Mouse (Mus musculus): ENCODE measurements at regions not wholly inside any gene's neighbourhood (a gene's known extent, or its start where the extent isn't known, plus 50 kb on each side); places are given as distances from the start of the nearest gene placed in this dataset.

DNA sequence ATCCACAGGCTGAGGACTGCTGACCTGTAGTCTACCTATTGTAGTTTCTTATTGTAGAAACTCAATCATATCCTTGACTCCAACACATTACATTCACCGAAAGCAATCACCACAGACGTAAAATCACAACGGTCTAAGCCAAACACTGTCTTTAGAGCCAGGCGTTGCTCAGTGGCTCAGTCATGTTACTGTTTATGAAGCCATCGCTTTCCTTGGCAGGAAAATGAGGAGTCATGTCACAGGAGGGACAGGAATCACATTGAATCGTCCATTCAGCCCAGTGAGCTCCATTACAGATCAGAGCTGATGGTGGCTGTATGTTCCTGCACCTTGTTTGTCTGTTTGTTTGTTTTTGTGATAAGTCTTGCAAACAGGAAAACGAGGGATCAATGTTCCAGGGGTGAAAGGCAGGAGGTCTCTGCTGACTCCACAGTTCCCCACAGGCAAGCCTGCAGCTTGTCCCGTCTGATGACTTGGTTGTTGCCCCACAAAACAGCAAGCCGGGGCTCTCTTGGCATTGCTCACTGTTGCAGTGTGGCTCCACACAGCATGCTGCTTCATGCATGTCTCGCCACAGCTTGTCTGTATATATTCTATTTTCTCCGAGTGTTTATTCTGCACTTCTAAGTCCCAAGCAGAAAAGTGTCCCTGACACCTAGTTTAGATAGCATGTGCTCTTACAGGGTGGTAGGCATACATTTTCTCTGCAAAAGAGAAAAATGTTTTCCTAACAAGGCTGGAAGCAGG lies 221.2 kb downstream of the Slc30a10 start:
- Histone ChIP-seq H3K27ac (ENCODE audit: low read length) (no peak overlapping the region), H3K4me1 (ENCODE audit: control insufficient read depth, insufficient read depth, low read length) (no peaks in the 10 kb centered on the region), H3K36me3 (ENCODE audit: control insufficient read depth, insufficient read depth, low read length) (no peaks in the 10 kb centered on the region), H3K9me3 (ENCODE audit: control insufficient read depth, low read length) (no peaks in the 10 kb centered on the region), H3K9ac (ENCODE audit: low read depth, low read length) (no peak overlapping the region), H3K4me3 (ENCODE audit: low read length) (no peak overlapping the region), H3K27me3 (replicated peaks; ENCODE audit: control insufficient read depth, insufficient read depth, low read length) (0 out of 2 replicates have a peak, but pooled peaks cover 2% of the 10 kb centered on the region), H3K4me2 (ENCODE audit: low read depth, low read length) (no peak overlapping the region)
- ATAC-seq: no peak
- WGBS: 66% methylated on average over 11 of the region's 11 CpGs

DNA sequence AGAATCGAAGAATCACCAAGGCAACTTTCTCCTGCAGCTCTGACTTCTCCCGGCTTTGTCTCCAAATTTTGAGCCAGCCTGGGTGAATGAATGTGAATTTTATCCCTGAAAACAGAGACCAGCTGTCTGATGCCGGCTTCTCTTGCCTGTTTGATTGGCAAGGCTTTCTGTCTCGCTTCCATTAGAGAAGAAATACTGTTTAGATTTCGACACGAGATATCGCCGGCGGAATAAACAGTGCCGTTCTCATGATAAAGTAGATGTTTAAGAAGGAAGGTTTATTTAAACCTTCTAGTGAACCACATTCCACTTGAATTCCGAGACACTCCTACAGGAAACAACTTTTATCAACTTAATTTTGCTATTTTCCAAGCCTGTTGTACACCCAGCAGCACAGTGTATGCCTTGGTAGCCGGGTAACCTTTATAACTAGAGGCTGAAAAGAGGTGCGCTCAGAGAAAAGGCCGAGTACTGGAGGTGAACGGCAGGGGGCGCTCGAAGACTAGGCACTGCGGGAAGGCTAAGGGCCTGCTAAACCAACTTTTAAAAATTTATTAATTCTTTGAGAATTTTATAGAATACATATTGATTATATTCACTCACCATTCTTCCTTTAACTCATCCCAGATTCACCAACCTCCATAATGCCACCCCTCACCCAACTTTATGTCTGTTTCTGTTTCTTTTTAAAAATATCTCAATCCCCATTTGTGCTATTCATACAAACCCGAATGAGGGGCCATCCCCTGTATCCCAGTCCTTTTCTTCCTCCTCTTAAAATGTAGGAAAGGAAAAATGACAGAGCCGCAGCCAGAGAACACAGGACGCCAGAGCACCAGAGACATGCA lies 227.2 kb downstream of the Slc30a10 start:
- Histone ChIP-seq H3K9ac (ENCODE audit: low read depth, low read length) (no peak overlapping the region), H3K4me1 (ENCODE audit: control insufficient read depth, insufficient read depth, low read length) (no peaks in the 10 kb centered on the region), H3K36me3 (ENCODE audit: control insufficient read depth, insufficient read depth, low read length) (no peaks in the 10 kb centered on the region), H3K27me3 (replicated peaks; ENCODE audit: control insufficient read depth, insufficient read depth, low read length) (no peaks in the 10 kb centered on the region), H3K27ac (ENCODE audit: low read length) (no peak overlapping the region), H3K9me3 (ENCODE audit: control insufficient read depth, low read length) (no peaks in the 10 kb centered on the region), H3K4me3 (ENCODE audit: low read length) (no peak overlapping the region), H3K4me2 (ENCODE audit: low read depth, low read length) (0 out of 2 replicates have a peak overlapping the region, but pooled peaks have one; percentile 1)
- peak; percentile 60 for ATAC-seq
- WGBS: 22% methylated on average over 21 of the region's 21 CpGs

DNA sequence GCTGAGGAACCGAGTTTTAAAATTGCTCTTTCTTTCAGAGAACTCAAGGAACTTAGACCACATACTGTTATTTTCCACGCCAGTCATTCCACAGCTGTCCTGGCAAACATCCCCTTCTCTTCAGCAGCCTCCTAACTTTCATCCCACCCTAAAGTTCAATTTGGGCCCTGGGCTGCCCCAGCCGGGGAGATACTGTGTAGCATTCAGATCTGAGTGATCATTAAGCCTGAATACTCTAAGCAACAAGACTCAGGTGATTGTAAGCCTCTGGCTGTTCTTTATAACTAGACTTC lies 227.8 kb downstream of the Slc30a10 start:
- H3K4me2 ChIP-seq (ENCODE audit: low read depth, low read length): no peak overlapping the region

DNA sequence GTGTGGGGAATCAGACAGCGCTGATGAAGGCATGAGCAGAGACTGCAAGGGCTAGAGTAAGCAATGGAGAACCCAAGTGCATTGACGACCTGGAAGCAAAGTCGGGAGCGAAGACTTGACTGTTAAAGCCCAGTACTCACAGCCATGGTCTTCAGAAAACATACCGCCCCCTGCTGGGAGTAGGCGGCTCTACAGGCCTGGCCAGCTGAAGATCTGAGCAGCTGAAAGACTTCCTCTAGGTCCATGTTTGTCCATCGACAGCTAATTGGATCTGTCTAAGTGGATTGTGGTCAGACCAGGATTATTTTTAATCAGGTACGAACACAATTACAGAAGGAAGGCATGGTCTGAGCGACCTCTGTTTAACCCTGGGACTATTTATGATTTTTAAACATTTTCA lies 230.0 kb downstream of the Slc30a10 start:
- Histone ChIP-seq H3K27me3 (replicated peaks; ENCODE audit: control insufficient read depth, insufficient read depth, low read length) (no peaks in the 10 kb centered on the region), H3K27ac (ENCODE audit: low read length) (no peak overlapping the region), H3K9me3 (ENCODE audit: control insufficient read depth, low read length) (no peaks in the 10 kb centered on the region), H3K4me2 (ENCODE audit: low read depth, low read length) (no peak overlapping the region), H3K4me3 (ENCODE audit: low read length) (no peak overlapping the region), H3K9ac (ENCODE audit: low read depth, low read length) (no peak overlapping the region), H3K4me1 (ENCODE audit: control insufficient read depth, insufficient read depth, low read length) (no peaks in the 10 kb centered on the region), H3K36me3 (ENCODE audit: control insufficient read depth, insufficient read depth, low read length) (no peaks in the 10 kb centered on the region)
- ATAC-seq: no peak
- 82% methylated on average over 9 of the region's 9 CpGs for WGBS

More for the DNA sequence above, 227.8 kb downstream of the Slc30a10 start:
- Histone ChIP-seq H3K27ac (ENCODE audit: low read length) (no peak overlapping the region), H3K9ac (ENCODE audit: low read depth, low read length) (no peak overlapping the region), H3K36me3 (ENCODE audit: control insufficient read depth, insufficient read depth, low read length) (no peaks in the 10 kb centered on the region), H3K4me3 (ENCODE audit: low read length) (no peak overlapping the region), H3K9me3 (ENCODE audit: control insufficient read depth, low read length) (no peaks in the 10 kb centered on the region), H3K27me3 (replicated peaks; ENCODE audit: control insufficient read depth, insufficient read depth, low read length) (no peaks in the 10 kb centered on the region), H3K4me1 (ENCODE audit: control insufficient read depth, insufficient read depth, low read length) (no peaks in the 10 kb centered on the region)
- WGBS: 67% methylated on average over 3 of the region's 3 CpGs
- ATAC-seq: no peak

DNA sequence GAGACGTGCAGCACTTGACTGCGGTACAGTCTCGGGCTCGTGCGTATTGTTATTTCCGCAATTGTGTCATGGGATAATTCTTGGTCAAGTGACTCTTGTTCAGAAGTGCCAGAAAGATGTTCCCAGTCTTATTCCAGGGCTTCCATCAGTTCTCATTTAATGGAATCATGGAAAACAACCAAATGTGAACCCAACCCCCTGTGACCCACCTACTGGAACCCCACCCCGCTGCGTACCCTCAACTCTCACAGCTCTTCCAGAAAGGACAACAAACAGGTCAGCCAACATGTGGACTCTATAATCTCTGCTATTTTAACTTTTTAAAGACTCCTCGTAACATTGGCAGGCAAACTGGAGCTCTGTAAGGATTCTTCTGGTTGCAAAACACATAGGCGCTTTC lies 233.9 kb downstream of the Slc30a10 start:
- H3K27ac ChIP-seq (ENCODE audit: low read length): no peak overlapping the region
- H3K27me3 ChIP-seq (replicated peaks; ENCODE audit: control insufficient read depth, insufficient read depth, low read length): no peaks in the 10 kb centered on the region
- 93% methylated on average over 10 of the region's 10 CpGs for WGBS
- H3K9me3 ChIP-seq (ENCODE audit: control insufficient read depth, low read length): no peaks in the 10 kb centered on the region
- H3K36me3 ChIP-seq (ENCODE audit: control insufficient read depth, insufficient read depth, low read length): no peaks in the 10 kb centered on the region
- no peak overlapping the region for H3K4me2 ChIP-seq (ENCODE audit: low read depth, low read length)
- ATAC-seq: no peak
- H3K9ac ChIP-seq (ENCODE audit: low read depth, low read length): no peak overlapping the region
- no peak overlapping the region for H3K4me3 ChIP-seq (ENCODE audit: low read length)
- no peaks in the 10 kb centered on the region for H3K4me1 ChIP-seq (ENCODE audit: control insufficient read depth, insufficient read depth, low read length)

DNA sequence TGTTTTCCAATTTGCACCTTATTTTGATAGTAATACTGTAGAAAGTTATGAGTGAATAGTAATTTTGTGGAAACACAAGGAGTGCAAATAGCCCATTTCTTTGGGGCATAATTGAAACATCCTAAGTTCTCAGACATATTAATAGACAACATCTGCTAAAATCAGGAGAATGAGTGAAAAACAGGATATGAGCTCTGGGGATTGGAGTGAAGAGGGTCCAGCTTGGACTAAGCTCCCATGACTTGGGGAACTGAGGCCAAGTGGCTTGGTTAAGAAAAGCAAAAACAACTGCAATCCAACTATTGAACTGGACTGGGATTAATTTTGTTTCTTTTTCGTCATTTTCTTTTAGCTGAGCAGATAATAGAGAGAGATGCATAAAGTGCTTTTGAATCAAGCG lies 240.7 kb downstream of the Slc30a10 start:
- ATAC-seq: no peak
- Histone ChIP-seq H3K4me2 (ENCODE audit: low read depth, low read length) (no peak overlapping the region), H3K9ac (ENCODE audit: low read depth, low read length) (no peak overlapping the region), H3K9me3 (ENCODE audit: control insufficient read depth, low read length) (no peaks in the 10 kb centered on the region), H3K27ac (ENCODE audit: low read length) (no peak overlapping the region), H3K36me3 (ENCODE audit: control insufficient read depth, insufficient read depth, low read length) (no peaks in the 10 kb centered on the region), H3K4me1 (ENCODE audit: control insufficient read depth, insufficient read depth, low read length) (no peaks in the 10 kb centered on the region), H3K4me3 (ENCODE audit: low read length) (no peak overlapping the region), H3K27me3 (replicated peaks; ENCODE audit: control insufficient read depth, insufficient read depth, low read length) (no peaks in the 10 kb centered on the region)
- WGBS: 93% methylated on average over 2 of the region's 2 CpGs

DNA sequence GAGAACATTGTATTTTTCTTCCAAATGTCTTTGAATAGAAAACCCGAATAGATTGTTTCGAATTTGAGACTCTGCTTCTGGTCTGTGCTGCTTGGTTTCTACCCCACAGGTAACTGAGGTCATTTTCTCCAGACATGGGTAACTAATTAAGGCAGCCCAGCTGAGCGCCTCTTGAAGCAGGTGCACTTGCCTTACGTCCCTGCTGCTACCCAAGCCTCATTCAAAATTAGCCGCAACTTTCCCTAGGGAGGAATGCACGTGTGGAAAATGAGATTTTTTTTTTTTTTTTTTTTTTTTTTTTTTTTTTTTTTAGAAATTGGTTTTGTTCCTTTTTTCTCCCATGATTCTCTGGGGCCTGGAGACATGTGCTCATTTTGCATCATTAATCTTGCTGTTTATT lies 245.1 kb downstream of the Slc30a10 start:
- WGBS: 86% methylated on average over 6 of the region's 6 CpGs
- no peak overlapping the region for H3K9ac ChIP-seq (ENCODE audit: low read depth, low read length)
- no peak overlapping the region for H3K27ac ChIP-seq (ENCODE audit: low read length)
- no peak overlapping the region for H3K4me3 ChIP-seq (ENCODE audit: low read length)
- no peaks in the 10 kb centered on the region for H3K36me3 ChIP-seq (ENCODE audit: control insufficient read depth, insufficient read depth, low read length)
- ATAC-seq: no peak
- H3K9me3 ChIP-seq (ENCODE audit: control insufficient read depth, low read length): no peaks in the 10 kb centered on the region
- H3K4me2 ChIP-seq (ENCODE audit: low read depth, low read length): no peak overlapping the region
- H3K27me3 ChIP-seq (replicated peaks; ENCODE audit: control insufficient read depth, insufficient read depth, low read length): no peaks in the 10 kb centered on the region
- H3K4me1 ChIP-seq (ENCODE audit: control insufficient read depth, insufficient read depth, low read length): no peaks in the 10 kb centered on the region

DNA sequence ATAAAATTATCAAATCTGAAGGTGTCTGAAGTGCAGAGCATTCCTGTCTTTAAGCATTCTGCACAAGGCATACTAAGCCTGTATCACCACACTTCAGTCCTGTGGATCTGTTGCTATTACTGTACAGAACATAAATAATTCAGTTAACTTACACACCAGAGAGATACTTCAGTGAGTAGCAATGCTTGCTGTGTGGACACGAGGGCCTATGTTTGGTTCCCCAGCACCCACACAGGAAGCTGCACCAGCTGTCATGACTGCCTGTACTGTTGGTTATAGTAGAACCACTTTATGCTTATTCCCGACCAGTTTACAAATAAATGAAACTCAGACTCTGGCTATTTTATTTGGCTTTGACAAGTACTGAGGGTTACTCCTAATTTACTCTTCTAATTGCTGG lies 271.7 kb downstream of the Slc30a10 start:
- H3K9ac ChIP-seq (ENCODE audit: low read depth, low read length): no peak overlapping the region
- ATAC-seq: no peak
- no peaks in the 10 kb centered on the region for H3K4me1 ChIP-seq (ENCODE audit: control insufficient read depth, insufficient read depth, low read length)
- WGBS: 56% methylated on average over 2 of the region's 2 CpGs
- H3K27ac ChIP-seq (ENCODE audit: low read length): no peak overlapping the region
- H3K4me3 ChIP-seq (ENCODE audit: low read length): no peak overlapping the region
- H3K36me3 ChIP-seq (ENCODE audit: control insufficient read depth, insufficient read depth, low read length): no peaks in the 10 kb centered on the region
- no peak overlapping the region for H3K4me2 ChIP-seq (ENCODE audit: low read depth, low read length)
- no peaks in the 10 kb centered on the region for H3K9me3 ChIP-seq (ENCODE audit: control insufficient read depth, low read length)
- no peaks in the 10 kb centered on the region for H3K27me3 ChIP-seq (replicated peaks; ENCODE audit: control insufficient read depth, insufficient read depth, low read length)

DNA sequence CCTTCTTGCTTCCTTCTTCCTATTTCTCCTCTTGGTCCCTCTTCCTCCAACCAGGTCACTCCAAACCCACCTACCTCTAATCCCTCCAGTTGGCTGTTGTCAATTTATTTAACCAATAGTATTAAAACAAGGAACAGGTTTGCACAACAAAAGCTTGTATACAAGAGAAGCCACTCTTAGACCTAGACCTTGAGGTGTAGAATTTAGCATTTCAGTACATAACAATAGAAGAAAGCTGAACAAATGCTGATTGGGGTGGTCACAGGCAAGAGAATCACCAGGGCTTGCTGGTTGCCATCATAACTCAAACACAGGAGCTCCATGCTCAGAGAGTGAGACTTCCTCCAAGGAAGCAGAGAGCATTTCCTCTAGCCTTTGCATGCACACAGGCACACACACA lies 272.2 kb downstream of the Slc30a10 start:
- H3K27me3 ChIP-seq (replicated peaks; ENCODE audit: control insufficient read depth, insufficient read depth, low read length): no peaks in the 10 kb centered on the region
- H3K9me3 ChIP-seq (ENCODE audit: control insufficient read depth, low read length): no peaks in the 10 kb centered on the region
- no peak overlapping the region for H3K27ac ChIP-seq (ENCODE audit: low read length)
- H3K4me3 ChIP-seq (ENCODE audit: low read length): no peak overlapping the region
- H3K4me2 ChIP-seq (ENCODE audit: low read depth, low read length): no peak overlapping the region
- ATAC-seq: no peak
- no peaks in the 10 kb centered on the region for H3K4me1 ChIP-seq (ENCODE audit: control insufficient read depth, insufficient read depth, low read length)
- H3K36me3 ChIP-seq (ENCODE audit: control insufficient read depth, insufficient read depth, low read length): no peaks in the 10 kb centered on the region
- no peak overlapping the region for H3K9ac ChIP-seq (ENCODE audit: low read depth, low read length)
